Mouse (Mus musculus): ENCODE measurements at regions not wholly inside any gene's neighbourhood (a gene's known extent, or its start where the extent isn't known, plus 50 kb on each side); places are given as distances from the start of the nearest gene placed in this dataset.
A peak's percentile ranks its signal among the peaks of the same experiment; 100 is the strongest.
"Not testable (repeated sequence)": the region's sequence is repeated elsewhere in the genome, so short reads cannot be mapped to it uniquely, and the experiment has no call there.

DNA sequence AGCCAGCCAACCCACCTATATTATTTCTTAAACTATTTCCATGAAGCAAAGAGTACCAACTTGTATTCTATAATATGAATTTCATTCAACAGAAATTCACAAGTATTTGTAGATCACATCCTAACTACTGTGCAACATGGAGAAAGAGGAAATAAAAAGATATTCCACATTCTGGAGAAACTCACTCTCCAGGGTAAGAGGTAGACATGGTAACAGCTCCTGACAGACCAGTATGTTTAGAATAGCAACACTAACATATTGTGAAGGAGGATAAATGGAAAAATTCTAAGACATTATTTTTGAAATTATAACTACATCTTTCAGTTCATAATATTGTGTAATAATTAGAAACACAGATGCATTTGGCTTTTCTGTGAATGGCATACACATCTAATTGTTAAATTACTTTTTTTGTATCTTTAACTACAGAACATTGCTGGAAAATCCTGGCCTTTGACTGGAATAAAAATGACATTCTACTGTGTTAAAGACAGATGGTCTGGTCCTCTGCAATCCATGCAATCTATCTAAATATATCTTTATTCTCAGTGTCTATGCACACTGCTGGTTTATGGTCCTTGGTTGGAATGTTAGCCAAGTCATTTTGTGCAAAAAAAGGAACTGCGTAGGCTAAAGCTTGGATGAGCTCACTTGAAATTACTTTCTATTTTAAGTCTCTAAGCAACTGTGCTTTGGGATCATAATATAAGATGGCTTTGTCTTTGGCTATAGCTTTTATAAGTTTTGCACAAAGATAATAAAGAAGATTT, 106.6 kb upstream of the Ctag2 start:
- peak in 1 of 2 experiments; percentile 8 for DNase-seq (ENCODE audit: low spot score in 2 of 2)

GRCm38 (mm10) chrX:64978916-64979315, 68.5 kb upstream of the Ctag2 start:
- not testable (repeated sequence) for DNase-seq (ENCODE audit: low spot score in 2 of 2)
